Mouse (Mus musculus) testis, postnatal 10 days (tissue): Measurements from ENCODE around the gene Ybey.
A peak's percentile ranks its signal among the peaks of the same experiment; 100 is the strongest.

Experiments used
- DNase-seq: peaks from one replicate; pipeline ENCODE4 v3.0.0; 2021; ENCODE audit warnings: low spot score

The Ybey gene

GRCm38 (mm10) chr10:76468203-76469162 lies at the start of gene Ybey, which contains the start of gene Mcm3ap:
Gene Ybey (minus strand): TSS chr10:76469114.
Gene Mcm3ap (plus strand): TSS chr10:76468927.
- DNase-seq: peak; percentile 90

GRCm38 (mm10) chr10:76512965-76513583 lies 44.2 kb upstream of the Ybey start:
- peak; percentile 93 for DNase-seq

DNA sequence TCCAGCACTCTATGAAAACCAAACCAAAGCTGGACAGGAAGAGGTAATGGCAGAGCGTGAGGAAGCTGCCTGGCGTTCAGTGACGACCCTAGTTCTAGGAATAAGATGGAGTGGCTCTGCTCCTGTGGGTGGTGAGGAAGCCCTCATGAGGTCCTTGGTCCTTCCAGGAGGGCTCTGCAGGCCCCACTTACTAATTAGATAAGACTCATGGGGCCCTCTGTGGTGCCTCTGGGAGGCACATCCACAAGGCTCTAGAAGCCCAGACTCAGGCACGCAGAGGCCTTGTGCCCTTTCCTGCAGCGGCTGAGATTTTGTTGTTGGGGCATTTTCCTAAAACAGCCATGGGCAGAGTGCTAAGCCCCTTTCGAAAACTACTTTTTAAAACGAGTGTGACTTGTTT lies 37.0 kb upstream of the Ybey start:
- no peak for DNase-seq

DNA sequence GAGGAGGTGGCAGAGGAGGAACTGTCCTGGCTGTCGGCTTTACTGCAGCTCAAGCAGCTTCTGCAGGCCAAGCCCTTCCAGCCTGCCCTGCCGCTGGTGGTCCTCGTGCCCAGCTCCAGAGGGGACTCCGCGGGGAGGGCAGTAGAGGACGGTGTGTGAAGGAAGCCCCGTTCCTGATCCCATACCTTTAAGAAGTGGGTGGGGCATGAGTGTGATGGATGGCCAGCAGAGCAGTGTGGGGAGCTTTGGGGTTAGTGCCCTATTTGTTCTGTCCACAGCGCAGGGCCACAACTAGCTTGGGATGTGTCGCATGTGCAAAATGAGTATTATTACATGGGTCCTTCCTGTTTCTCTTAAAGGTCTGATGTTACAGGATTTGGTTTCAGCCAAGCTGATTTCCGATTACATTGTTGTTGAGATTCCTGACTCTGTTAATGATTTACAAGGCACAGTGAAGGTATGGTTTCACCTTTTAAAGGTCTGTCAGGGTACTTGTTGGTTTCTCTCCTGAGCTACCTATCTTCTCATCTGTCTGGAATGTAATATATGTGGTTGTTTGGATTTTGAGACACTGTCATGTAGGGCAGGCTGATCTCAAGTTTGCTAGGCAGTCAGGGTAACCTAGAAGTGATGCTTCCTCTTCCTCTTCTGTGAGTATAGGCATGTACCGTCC lies 35.5 kb upstream of the Ybey start:
- DNase-seq: no peak

DNA sequence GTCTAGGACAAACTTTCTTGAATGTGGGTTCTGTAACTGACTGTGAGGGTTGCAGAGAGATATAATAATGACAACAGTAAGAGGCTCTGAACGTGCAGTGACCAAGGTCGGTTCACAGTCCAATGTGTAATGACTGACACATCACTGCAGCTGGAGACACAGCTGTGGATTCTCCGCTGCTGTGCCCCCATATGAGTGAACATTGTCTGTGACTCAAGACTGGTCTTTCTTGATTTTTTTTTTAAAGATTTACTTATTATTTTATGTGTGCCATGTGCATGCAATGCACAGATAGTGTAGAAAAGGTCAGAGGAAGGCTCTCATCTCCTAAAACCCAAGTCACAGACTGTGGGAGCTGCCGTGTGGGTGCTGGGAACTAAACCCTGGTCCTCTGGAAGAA lies 28.6 kb upstream of the Ybey start:
- DNase-seq: no peak

DNA sequence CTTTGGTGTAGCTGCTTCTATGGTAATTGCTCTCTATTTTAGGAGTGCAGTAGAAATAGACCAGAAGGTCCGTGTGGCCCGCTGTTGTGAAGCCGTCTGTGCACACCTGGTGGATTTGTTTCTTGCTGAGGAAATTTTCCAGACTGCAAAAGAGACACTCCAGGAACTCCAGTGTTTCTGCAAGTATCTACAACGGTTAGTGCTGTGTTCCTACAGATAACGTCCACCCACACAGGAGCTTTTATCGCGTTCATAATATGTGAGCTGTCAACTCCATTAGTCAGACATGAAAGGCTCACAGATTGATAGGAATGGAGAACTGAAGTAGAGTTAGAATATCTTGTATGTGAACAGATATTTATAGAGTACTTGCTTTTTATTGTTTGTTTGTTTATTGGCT lies 27.5 kb upstream of the Ybey start:
- no peak for DNase-seq

DNA sequence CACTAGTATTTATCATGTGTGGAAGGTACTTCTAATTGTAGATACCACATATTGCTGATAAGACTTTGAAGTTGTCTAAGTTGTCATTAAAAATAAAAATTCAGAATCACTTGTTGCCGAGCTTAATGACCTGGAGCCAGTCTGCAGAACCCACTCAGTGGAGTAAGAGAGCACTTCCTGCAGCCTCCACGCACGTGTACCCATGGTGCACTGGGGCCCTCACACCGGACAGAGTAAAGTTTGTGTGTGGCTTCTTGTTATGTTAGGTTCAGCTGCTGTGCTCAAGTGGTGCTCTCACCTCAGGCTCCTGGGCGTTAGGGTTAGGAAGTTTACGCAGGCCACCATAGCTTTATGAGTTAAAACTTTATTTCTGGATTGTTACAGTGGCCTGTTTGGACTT lies 26.6 kb upstream of the Ybey start:
- DNase-seq: no peak

DNA sequence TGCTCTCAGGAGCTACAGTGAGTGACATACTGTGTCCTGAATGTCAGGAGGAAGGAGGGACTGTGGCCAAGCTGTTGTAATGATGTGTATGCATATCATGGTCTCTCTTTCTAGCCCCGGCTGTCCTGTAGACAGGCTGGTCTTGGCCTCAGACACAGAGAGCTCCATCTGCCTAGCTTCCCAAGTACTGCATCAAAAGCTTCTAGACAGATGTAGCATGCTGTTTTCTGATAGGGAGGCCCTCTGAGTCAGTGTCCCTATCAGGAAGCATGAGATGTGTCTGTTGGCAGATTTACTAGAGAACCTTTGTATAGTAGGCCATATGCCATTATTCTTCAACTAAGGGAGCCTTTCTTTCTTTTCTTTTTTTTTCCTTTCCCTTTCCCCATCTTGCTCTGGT lies 24.6 kb upstream of the Ybey start:
- DNase-seq: no peak

DNA sequence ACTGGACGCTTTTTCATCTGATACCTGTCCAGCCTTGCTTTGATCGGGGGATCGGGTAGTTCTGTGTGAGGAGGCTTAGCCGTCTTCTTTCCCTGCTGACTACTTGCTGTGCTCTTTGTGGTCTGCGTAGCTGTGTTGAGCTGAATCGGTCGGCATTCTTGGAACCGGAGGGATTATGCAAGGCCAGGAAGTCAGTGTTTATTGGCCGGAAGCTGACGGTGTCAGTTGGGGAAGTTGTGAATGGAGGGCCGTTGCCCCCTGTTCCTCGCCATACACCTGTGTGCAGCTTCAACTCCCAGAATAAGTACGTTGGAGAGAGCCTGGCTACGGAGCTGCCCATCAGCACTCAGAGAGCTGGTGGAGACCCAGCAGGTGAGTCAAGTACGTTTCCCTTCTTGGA lies 20.3 kb upstream of the Ybey start:
- no peak for DNase-seq

- no peak for DNase-seq
Measured at GRCm38 (mm10) chr10:76488265-76488664, 19.4 kb upstream of the Ybey start.

- no peak for DNase-seq
Measured at GRCm38 (mm10) chr10:76486302-76486701, 17.4 kb upstream of the Ybey start.

- DNase-seq: no peak
Measured at GRCm38 (mm10) chr10:76481480-76481879, 12.6 kb upstream of the Ybey start.

- no peak for DNase-seq
Measured at GRCm38 (mm10) chr10:76480851-76481250, 11.9 kb upstream of the Ybey start.

- DNase-seq: no peak
Measured at GRCm38 (mm10) chr10:76473759-76474158, 4.8 kb upstream of the Ybey start.

DNA sequence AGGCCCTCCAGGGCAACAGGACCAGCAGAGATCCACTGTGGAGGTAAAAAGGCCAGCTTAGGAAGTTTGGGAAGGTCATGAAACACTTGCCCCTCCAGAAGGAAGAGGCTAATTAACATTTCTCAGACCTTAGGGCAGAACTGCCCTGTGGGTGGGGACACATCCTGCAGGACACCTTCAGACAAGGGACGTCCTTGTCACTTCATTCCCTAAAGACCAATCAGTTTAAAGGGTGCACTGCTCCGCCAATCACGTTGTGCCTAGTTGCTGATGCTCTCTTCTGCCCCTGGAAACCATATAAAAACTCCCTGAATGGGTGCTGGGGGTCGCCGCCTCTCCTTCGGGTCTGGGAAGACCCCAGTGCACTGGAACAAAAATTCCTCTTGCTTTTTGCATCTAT lies 6.2 kb downstream of the Ybey start:
- no peak for DNase-seq

- DNase-seq: no peak
Measured at GRCm38 (mm10) chr10:76462312-76462711, 6.6 kb downstream of the Ybey start.

DNA sequence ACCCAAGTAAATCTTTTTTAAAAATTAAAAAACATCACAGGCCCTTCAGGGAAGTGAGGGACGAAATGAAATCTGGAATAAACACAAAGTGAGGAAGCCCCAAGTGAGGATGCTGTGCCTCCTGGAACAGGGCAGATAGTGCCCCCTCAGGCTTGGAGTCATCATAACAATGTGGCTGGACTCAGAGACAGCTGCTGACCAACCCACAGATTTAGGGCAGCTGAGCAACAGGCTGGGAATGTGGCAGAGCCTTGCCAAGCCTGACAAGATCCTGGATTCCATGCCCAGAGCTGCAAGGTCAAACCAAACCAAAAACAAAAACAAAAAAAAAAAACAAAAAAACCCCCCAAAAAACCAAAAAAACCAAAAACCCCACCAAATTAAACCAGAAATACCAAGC lies 7.7 kb downstream of the Ybey start:
- DNase-seq: no peak

DNA sequence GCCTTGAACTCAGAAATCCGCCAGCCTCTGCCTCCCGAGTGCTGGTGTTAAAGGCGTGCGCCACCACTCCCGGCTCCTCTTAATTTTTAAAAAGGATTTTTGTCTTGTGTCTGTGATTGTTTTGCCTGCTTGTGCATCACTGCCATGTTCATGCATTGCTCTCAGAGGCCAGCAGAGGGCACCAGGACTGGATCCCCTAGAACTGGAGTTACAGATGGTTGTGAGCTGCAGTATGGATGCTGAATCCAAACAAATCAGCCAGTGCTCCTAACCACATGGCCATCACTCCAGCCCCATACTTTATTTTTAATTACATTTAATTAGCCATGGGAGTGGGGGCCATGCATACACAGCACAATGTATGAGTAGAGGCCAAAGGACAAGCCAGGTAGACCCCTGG lies 13.6 kb downstream of the Ybey start:
- peak; percentile 69 for DNase-seq

GRCm38 (mm10) chr10:76448851-76449250 lies 20.1 kb downstream of the Ybey start, which contains the start of gene 2610028H24Rik:
Gene 2610028H24Rik (plus strand): TSS chr10:76449081.
- no peak for DNase-seq

DNA sequence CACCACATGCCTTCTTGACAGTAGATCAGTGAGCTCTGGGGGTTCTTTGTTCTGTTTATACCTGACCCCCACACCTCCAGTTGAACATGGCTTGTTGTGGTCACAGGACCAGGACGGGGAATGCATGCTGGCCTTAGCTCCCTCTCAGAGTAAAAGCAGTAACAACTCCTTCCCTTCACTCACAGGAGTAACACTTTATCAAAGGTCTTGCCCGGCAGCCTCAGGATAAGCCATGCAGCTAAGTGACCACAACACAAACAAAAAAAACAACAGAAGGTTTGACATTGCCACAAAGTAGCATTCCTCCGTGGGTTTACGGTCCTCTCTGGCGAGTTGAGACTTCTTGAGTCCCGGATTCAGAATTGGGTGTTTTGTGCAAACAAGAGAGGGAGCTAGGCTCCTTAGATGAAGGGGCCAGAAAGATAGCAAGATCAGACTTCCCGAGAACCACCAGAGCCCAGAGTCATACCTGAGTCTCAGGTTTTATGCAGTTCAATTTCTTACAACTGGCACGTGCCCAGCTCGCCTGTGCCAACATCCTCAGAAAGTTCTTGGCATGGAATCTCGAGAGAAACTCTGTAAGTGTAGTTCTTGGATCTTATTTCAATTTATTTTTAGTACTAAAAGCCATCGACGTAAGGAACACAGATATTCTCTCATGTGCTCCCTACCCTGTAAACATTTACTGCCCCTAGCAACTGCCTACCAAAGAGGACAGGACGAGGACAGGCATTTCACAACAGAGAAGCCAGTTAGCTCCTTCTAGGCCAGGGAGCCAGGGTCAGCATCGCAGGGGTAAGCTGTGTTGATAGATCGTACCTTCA lies 21.3 kb downstream of the Ybey start:
- no peak for DNase-seq

- no peak for DNase-seq
Measured at GRCm38 (mm10) chr10:76445996-76446681, 22.8 kb downstream of the Ybey start.
